Mouse (Mus musculus) B cell, adult (primary cell): Measurements from ENCODE around the gene Gm5796. TPM values are rescaled to one million over a fixed set of nuclear protein-coding genes. Genes with fewer than 3 reads are reported as not detected.

ENCODE experiments used
- total RNA-seq: library from RNA; stranded (reverse); gene quantifications from 4 replicates; pipeline ENCODE4 v1.2.4, GENCODE M21; 2023; ENCODE audit not compliant: inconsistent age

Gm5796 gene
- not detected in 4 replicates for total RNA-seq

DNA sequence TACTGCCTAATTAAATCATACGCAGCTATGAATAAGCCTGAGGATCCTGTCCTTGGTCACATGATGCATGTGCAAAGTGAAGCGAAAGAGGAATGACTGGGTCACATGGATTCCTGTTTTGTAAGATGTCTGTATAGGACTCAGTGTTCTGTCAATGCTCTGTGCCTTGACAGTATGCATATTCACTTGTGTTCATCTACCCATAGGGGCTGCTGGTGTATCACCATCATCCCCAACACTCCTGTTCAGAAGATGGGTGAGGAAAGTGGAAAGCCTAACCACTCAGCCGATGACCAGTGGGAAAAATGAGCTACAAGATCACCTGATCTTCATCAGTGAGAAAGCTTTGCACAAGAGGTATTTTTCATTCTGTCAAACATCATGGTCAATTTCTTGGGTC is at the start of gene Gm5796:
TSS of gene Gm5796 (plus strand) at position 301 of the 400 bp plus-strand sequence.

GRCm38 (mm10) chr14:3998094-3998493 is 25.6 kb upstream of the Gm5796 start, which contains the start of gene Gm3099:
Gene Gm3099 (plus strand): TSS chr14:3998394.

DNA sequence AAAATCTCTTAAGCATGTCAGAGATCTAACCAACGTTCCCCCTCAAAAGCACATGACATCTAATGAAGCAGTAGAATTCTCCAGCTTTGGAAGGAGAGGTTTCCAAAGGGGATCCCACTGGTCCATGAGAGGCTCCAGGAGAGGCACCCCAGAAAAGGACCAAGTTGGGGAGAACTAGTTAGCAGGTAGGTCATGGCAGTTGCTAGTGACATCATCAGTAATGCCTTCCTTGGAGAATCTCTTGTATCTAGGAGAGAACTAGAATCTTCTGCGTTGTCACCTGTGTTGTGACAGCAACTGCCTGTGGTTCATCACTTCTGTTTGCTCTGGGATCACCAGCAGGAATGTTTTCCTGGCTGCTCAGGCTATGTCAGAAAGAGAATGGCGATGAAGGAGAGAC is 60.1 kb downstream of the Gm5796 start, which contains the start of gene Gm3115:
TSS of gene Gm3115 (plus strand) at position 301 of the 400 bp plus-strand sequence.

Other genes with a start within 250 kb of the Gm5796 start
- not detected in 4 replicates for gene Gm3002, start 213.9 kb upstream of the Gm5796 start, total RNA-seq
- not detected in 4 replicates for gene Gm3033, start 177.7 kb upstream of the Gm5796 start, total RNA-seq
- not detected in 4 replicates for gene Gm2916, start 139.8 kb upstream of the Gm5796 start, total RNA-seq
- not detected in 4 replicates for gene Gm3029, start 92.2 kb upstream of the Gm5796 start, total RNA-seq
- not detected in 4 replicates for gene Gm3095, start 60.4 kb upstream of the Gm5796 start, total RNA-seq
- gene Gm3099, start 25.5 kb upstream of the Gm5796 start, total RNA-seq: not detected in 4 replicates
- gene Gm3115, start 60.2 kb downstream of the Gm5796 start, total RNA-seq: not detected in 4 replicates
- gene Gm8108, start 86.6 kb downstream of the Gm5796 start, total RNA-seq: not detected in 4 replicates
- gene Gm3127, start 141.1 kb downstream of the Gm5796 start, total RNA-seq: not detected in 4 replicates
- not detected in 4 replicates for gene Gm2974, start 158.6 kb downstream of the Gm5796 start, total RNA-seq
- gene Gm3138, start 225.7 kb downstream of the Gm5796 start, total RNA-seq: not detected in 4 replicates